Mouse (Mus musculus) bone marrow, adult 2 months (tissue): ENCODE measurements around the gene Ube2u.

Source experiments
- CTCF ChIP-seq: fragments of 200-500 bp; IDR thresholded peaks from 2 replicates; pipeline ENCODE4 v1.5.1; 2011; ENCODE audit warnings: low read length, control low read depth; ENCODE audit not compliant: control insufficient read depth, insufficient read depth
- POLR2A ChIP-seq: fragments of 200-500 bp; IDR thresholded peaks from 2 replicates; pipeline ENCODE4 v1.6.1; 2011; ENCODE audit warnings: low read depth, mild to moderate bottlenecking, control low read depth, low read length, borderline replicate concordance; ENCODE audit not compliant: control insufficient read depth

- TF ChIP-seq POLR2A (no peak), CTCF (no peak)
Measured at GRCm38 (mm10) chr4:100533607-100534006, 55.0 kb downstream of the Ube2u start.
